Mouse (Mus musculus): Measurements from ENCODE around the gene Csnk2a1.
A peak's percentile ranks its signal among the peaks of the same experiment; 100 is the strongest.
"Not testable (repeated sequence)": the region's sequence is repeated elsewhere in the genome, so short reads cannot be mapped to it uniquely, and the experiment has no call there.

Csnk2a1 gene

DNA sequence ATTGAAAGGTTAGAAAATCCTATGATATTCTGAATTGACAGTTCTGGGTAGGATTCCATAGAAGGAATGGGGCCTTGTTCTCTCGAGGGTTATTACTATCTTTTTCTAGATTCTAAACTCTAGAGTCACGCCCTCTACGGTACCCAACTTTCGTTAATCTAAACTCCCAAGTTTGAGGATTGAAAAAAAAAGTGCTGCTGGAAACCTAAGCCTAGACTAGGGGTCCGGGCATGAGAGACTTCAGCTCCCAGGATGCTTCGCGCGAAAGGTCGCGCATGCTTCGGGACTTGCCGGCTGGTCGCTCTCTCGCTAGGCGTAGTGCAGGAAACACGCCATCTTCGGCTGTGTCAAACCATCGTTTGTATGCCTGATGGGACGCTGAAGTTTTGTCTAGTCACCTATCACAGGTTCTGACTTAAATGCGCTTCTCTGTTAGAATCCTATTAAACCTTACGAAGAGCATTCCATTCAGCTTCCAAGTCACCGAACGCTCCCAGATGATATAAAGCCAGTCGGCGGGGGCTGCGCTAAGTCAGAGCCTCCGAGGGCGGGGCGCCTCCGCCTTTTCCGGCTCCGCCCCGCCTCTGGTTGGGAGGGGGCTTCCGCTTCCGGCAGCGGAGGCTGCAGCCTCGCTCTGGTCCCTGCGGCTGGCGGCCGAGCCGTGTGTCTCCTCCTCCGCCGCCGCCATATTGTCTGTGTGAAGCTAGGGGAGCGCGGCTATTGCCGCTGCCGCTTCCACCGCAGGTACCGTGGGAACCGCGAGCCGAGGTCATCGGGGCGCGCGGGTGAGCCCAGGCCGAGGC, at the start of gene Csnk2a1:
Gene Csnk2a1 (plus strand): TSS at position 592 of the 803 bp plus-strand sequence.
- DNase-seq = peak; percentile 92

DNA sequence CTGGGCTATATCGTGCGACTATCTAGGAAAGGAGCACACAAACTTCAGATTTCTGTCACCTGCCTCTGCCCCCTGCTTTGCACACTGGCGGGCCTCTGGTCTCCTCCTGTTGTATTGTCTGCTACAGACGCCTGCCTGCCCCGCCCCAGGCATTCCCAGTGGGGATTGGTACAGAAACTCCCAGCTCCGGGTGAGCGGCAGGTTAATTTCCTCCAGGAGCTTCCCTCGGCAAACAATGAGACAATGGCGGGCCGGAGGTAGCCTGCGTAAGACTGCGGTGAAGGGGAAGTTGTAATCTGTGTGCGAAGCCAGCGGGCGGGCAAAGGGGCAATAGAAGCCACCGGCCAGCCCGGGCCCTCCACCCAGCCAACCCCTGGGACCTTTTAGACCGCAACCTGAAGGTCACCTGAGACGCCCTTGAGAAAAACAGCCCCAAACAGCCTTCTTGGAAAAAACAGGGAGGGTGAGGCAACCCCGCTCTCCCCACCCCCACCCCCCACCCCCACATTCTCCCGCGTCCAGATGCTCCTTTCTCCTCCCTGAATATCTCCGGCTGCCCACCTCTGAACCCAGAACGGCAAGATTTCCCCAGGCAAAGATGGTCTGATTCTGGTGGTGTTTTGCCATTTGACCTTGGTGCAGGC, 49.4 kb upstream of the Csnk2a1 start:
- DNase-seq = no peak

DNA sequence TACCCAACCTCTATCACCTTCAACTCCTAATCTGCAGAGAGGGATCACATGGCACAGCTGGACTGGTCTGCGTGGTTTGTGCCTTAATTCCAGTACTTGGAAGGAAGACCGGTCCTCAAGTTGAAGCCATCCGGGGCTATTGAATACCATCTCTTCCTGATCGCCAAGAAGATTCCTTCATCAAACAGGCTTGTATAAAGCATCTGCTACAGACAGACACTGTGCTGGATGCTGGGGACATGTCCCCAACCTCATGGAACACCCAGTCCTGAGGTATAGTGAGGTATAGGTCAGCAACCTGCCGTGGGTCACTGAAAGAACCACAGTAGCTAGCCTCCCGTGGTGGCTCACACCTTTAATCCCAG, 48.9 kb upstream of the Csnk2a1 start:
- DNase-seq = no peak

DNA sequence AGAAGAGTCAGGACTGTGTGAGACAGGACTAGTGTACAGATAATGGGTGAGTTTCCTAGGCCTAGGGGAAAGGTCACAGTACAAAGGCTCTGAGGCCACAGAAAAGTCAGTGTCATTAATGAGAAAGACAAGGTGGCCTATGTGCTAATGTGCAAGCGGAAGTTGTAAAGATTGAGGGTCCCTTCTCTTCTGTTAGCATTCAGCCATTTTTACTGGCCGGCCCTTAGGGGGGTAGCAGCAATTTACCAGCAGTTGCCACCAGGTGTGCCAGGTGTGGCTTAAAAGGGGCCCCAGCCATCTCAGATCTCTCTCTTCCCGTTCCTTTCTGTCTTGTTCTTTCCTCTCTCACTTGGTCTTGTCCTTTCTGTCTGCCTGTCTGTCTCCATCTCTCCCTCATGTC, 48.3 kb upstream of the Csnk2a1 start:
- DNase-seq = no peak

- no peak for DNase-seq
These were observed 47.3 kb upstream of the Csnk2a1 start for GRCm38 (mm10) chr2:152179301-152179700.

- DNase-seq = peak; percentile 13
These were observed 46.3 kb upstream of the Csnk2a1 start for GRCm38 (mm10) chr2:152180323-152180722.

GRCm38 (mm10) chr2:152187132-152187531, 39.5 kb upstream of the Csnk2a1 start:
- no peak for DNase-seq

DNA sequence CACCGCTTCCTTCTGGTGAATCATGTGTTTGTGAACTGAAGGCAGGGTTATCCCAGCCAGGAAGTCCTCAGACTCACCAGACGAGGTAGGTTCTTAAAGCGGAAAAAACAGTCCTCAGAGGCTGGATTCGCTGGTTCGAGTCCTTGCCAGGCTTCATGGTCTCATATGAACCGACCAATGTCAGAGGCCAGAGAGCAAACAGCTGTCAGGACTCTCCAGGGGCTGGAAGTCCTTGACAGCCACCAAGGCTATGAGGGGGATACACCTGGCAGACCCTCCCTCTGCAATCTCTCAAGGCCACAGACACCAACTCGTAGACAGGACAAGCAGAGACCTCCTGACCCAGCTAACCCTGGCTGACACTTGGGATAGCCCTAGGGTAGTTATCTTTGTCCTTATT, 37.4 kb upstream of the Csnk2a1 start:
- DNase-seq = no peak

GRCm38 (mm10) chr2:152189640-152190039, 37.0 kb upstream of the Csnk2a1 start:
- no peak for DNase-seq

DNA sequence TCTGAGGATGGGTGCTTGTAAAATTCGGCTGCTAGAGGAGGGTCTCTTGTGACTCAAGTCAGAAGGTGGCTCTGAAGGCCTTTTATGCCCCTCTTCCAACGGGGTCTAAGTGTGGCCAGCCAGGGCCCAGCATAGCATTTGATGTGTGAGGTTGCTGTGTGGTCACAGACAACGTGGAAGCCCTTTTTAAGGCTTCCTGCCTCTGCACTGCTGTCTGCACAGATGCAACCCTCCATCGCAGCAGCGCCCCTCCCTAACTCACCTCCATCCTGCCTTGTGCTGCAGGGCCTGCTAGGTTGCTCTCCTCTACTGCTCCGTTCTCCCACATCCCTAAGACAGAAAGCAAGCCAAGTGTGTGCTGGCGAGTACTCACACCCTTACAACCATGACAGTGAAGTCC, 36.5 kb upstream of the Csnk2a1 start:
- DNase-seq = no peak

- DNase-seq = no peak
These were observed 33.9 kb upstream of the Csnk2a1 start for GRCm38 (mm10) chr2:152192591-152193345.

DNA sequence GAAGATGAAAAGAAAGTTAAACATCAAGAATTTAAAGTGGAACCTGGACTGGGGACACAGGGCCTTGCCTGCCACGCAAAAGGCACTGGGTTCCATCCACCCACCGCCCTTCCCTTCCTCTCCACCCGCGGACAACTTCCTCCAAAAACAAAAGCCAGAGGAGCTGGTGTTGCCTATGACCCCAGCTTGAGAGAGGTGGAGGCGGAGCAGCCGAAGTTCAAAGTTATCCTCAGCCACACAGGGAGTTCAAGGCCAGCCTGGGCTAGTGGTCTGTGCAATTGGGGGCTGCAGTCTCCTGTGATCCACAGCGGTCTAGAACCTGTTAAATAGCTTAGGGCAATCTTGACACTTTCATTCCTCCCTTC, 33.3 kb upstream of the Csnk2a1 start:
- no peak for DNase-seq

GRCm38 (mm10) chr2:152194586-152194985, 32.1 kb upstream of the Csnk2a1 start:
- DNase-seq = no peak

- DNase-seq = no peak
These were observed 29.7 kb upstream of the Csnk2a1 start for GRCm38 (mm10) chr2:152196896-152197295.

DNA sequence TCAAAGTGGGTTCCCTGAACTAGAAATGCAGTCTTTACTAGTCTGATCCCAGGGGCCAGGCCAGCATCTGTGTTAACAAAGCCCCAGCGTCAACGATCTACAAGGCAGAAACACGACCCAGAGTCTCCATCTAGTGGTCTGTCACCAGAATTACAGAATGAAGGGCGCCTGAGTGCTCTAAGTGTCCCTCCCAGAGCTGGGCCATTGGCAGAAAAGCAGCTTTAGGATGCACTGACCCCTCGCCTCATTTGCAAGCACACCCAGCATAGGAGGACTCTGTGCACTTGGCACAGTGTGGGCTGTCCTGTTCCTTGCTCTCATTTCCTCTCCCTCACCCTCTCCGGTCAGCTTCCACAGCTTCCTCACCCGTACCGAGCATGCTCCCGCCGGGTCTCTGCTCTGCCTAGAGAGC, 29.3 kb upstream of the Csnk2a1 start:
- peak; percentile 47 for DNase-seq

- not testable (repeated sequence) for DNase-seq
These were observed 20.5 kb upstream of the Csnk2a1 start for GRCm38 (mm10) chr2:152206139-152206538.

DNA sequence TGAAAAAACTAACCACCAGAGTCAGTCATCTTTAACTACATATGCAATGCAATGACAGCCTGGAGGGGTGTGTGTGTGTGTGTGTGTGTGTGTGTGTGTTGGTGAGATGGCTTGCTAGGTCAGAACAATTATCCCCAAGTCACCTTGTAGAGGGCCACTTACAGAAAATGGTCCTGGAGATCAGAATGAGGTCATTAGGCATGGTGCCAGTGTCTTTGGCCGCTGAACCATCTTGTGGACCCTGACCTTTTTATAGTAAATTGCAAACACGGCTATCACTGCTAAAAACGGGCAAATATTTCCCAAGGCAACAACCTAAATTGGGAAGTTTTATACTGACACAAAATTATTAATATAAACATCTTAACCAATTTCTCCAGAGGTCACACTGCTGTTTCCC, 14.8 kb upstream of the Csnk2a1 start:
- no peak for DNase-seq

DNA sequence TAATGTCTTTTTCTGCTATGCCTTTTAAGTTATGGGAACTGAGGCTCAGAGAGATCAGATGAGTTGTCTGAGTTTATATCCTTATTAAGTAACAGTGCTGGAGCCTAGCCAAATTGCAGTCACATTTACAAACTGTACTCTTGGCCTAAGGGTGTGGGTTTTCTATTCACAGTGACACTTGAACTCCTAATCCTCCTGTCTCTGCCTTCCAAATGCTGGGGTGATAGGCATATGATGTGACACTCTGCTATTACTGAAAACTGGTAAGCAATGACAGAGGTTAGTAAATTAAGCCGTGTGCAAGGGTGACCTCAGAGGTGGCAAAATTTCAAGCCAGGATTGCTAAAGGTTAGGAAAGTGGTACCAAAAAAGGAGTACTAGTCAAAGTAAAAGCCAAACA, 9.7 kb upstream of the Csnk2a1 start:
- no peak for DNase-seq

GRCm38 (mm10) chr2:152223521-152224300, 2.9 kb upstream of the Csnk2a1 start:
- DNase-seq = peak; percentile 57

- no peak for DNase-seq
These were observed 1.1 kb upstream of the Csnk2a1 start for GRCm38 (mm10) chr2:152225536-152225935.

DNA sequence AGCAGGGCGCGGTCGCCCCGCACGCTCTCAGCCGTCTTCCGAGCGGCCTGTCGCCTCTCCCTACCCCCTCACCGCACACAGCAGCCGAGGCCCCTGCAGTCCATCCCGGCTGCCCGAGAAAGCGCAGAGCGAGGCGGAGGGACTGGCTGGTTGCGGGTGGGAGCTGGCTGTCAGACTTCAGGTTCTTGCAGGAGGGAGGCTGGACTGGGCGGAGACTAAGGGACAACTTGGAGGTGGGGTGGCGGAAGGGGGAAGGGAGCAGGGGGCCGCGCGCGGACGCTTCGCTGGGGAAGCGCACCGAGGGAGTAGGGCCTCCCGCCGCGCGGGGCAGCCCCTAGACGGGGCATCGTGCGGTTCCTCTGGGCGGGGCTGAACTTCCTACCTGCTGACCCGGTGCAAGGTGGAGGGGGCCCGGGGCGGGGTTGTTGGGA, 427 bp downstream of the Csnk2a1 start:
- DNase-seq = peak; percentile 81

DNA sequence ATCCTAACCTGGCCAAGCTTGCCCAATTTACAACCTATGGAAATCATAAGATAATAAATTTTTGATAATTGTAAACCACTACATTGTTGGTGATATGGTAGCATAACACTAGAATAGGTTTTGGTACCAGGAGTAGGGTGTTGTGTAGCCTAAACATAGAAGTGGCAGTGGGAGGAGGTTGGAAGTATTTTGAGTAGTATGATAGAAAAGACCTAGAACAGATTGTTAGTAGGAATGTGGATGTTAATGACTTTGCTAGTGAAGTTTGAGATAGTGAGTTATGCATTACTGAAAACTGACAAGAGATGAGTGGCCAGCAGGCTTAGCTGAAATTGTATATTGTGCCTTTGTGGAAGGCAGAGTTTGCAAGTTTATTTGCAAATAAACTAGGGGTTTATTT, 3.4 kb downstream of the Csnk2a1 start:
- no peak for DNase-seq

DNA sequence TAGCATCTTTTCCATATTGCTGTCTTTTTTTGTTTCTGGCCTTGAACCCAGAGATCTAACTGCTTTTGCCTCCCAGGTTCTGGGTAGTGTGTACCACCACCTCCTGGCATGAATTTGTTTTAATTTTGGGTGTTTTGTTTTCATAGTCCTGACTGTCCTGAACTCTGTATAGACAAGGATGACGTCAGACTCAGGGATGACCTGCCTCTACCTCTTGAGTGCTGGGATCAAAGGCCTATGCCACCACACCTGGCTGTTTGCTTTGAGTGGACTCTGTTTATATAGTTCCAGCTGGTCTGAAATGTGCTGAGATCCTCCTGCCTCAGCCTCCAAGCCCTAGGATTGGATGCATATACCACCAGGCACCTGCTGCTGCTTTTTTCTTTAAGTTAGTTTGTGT, 11.3 kb downstream of the Csnk2a1 start:
- DNase-seq = no peak
